Mouse (Mus musculus): ENCODE results near the gene Ctnnbl1. TPM values are rescaled to one million over a fixed set of nuclear protein-coding genes. Genes with fewer than 3 reads are reported as not detected.

Ctnnbl1 gene
- polyA plus RNA-seq, 1 experiment from 2014 or later = 78.7 TPM

- H3K36me3 ChIP-seq (ENCODE audit: control insufficient read depth, insufficient read depth, low read length) = peaks cover 41% of the 10 kb centered on the region
- DNase-seq (no peak), ATAC-seq (ENCODE audit: low FRiP score, low TSS enrichment) (no peak)
- 0 out of 2 replicates have a peak overlapping the region, but pooled peaks have one; percentile 32 for H3K27ac ChIP-seq (replicated peaks; ENCODE audit: low read depth, low read length)
- H3K9ac ChIP-seq (replicated peaks; ENCODE audit: low read length) = no peak overlapping the region
- peaks cover 34% of the 10 kb centered on the region for H3K4me1 ChIP-seq (ENCODE audit: control insufficient read depth, insufficient read depth, low read length)
- H3K27me3 ChIP-seq (ENCODE audit: control insufficient read depth, insufficient read depth, low read length) = 0 out of 2 replicates have a peak, but pooled peaks cover 3% of the 10 kb centered on the region
- peak overlapping the region; percentile 25 for H3K4me2 ChIP-seq (ENCODE audit: low read length)
- 9% methylated on average over 18 of the region's 18 CpGs for WGBS
- H3K4me3 ChIP-seq (replicated peaks; ENCODE audit: low read depth, low read length) = no peak overlapping the region
- H3K9me3 ChIP-seq (ENCODE audit: control insufficient read depth, low read length) = no peaks in the 10 kb centered on the region
Measured at GRCm38 (mm10) chr2:157940586-157941185, 203.5 kb downstream of the Ctnnbl1 start.

Other genes starting within 250 kb of the Ctnnbl1 start
- 7,465 and 9,945 TPM in 2 replicates for gene Nnat, start 177.3 kb upstream of the Ctnnbl1 start, polyA plus RNA-seq (2014; fragmentation: Nextera tagmentation; extraction: Ambion mirVana)
- 353 and 397 TPM in 2 replicates for gene Blcap, start 166.1 kb upstream of the Ctnnbl1 start, polyA plus RNA-seq (2014; fragmentation: Nextera tagmentation; extraction: Ambion mirVana)
- gene Vstm2l, start 177.3 kb downstream of the Ctnnbl1 start, polyA plus RNA-seq (2014; fragmentation: Nextera tagmentation; extraction: Ambion mirVana) = 38.5 and 56.7 TPM in 2 replicates